Mouse (Mus musculus): ENCODE data around the gene Mettl7a1. TPM values are rescaled to one million over a fixed set of nuclear protein-coding genes. Genes with fewer than 3 reads are reported as not detected.
"Not testable (repeated sequence)": the region's sequence is repeated elsewhere in the genome, so short reads cannot be mapped to it uniquely, and the experiment has no call there.

Mettl7a1 gene
- total RNA-seq (2021) = 10 to 100 TPM in 1 of 2 experiments, 1 to 10 TPM in 1; 8.8 to 13.1 TPM

DNA sequence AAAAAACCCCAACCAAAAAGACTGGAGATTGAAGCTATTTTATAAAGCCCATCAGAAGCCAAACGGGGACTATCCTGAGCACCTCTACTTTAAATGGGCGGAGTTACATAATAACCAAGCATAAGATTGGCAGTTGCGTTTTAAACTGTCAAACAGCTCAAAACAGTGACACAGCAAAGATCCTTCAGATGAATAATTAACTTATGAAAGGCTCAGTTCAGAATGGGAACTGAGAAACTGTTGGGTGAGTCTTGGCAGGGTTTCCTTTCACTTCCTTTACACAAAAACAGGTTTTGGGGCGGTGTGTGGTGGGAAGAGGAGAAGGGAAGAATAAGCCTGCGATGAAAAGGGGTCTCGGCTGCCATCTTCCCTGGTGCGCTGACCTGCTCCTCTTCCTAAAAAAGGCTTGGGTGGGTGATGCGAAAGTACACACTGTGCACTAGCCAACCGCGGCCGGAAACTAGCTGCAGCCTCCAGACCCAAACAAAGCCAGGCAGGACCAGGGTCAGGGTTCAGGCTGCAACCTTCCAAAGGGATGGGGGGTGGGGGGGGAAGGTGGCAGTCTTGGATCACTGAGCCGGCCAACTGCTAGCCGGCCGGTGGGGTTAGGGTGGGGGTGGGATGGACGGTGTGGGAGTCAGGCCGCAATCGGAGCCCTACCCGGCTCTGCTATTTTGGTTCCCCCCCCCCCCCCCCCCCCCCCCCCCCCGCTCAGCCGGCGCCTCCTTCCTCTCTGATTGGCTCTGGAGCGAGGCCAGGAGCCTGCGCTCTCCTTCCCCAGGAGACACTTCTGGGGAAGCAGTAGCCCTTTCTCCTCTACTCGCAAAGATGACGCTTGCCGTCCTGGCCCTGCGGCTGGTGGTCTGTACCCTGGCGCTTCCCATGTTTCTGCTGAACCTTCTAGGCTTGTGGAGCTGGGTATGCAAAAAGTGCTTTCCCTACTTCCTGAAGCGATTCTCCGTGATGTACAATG is at the start of gene Mettl7a1:
Mettl7a1 (plus strand) TSS at position 122 of the 973 bp plus-strand sequence.
- DNase-seq = peak; percentile 87

GRCm38 (mm10) chr15:100256386-100256785 is 47.6 kb upstream of the Mettl7a1 start:
- no peak for DNase-seq

DNA sequence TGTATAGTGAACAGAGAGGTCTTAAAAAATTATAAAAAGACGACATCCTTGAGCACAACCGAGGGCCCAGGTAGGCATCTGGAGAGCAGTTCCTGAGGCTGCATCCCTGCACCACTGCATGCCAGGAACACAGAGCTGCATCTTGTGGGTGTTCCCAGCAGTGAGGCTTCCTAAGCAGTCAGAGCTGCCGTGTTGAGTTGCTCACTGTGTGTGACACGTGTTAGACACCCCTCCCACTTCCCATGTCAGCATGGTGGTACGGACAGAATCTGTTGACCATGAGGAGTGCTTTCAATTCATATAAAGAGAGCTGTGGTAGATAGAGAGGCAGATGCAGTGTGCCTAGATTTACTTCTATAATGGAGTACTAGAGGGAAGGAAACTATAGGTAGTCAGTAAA is 46.6 kb upstream of the Mettl7a1 start:
- DNase-seq = no peak

- no peak for DNase-seq
These were observed 45.1 kb upstream of the Mettl7a1 start for GRCm38 (mm10) chr15:100258646-100259425.

DNA sequence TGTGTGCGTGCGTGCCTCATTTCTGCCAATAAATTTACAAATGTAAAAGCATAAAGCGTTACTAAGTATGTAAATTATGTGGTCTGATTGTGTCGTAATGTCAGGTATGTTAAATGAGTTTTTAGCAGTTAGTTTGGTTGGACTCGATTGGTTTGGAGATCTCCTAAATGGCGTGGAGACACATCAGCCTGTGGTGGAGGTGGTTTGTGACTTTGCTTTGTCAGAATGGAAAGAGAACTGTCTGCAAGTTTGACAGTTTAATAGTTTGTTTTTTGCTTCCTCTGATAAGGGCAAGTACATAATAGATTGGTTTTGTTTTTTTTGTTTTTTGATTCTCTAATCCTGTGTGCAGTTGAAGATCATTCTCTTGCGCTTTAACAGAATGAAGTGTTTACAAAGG is 43.6 kb upstream of the Mettl7a1 start:
- DNase-seq = not testable (repeated sequence)

DNA sequence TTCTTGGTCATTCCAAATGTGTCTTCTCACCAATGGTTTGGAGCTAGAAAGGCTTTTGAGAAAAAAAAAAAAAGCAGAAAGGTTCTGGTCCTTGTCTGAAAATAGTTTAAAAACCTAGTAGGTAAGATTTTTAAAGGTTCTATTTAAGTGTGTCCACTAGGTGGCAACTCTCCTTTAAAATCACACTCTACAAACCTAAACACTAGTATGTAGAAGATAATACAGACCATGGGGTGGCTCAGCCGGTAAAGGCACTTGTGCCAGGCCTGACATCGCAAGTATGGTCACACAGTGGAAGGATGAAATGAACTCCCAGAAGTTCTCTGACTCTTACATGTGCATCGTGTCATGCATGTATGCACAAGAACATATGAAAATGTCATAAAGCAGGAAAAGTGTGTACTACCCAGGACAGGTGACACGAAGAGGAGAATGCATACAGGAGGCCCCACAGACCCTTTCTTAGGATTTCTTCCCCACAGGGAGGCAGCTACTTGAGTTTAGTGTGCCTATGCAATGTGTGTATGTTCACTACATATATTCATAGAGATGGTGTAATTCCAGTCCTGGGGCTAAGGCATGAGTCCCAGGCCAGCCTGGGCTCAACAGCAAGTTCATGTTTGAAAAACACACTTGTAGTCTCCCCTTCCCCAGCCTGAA is 40.6 kb upstream of the Mettl7a1 start:
- DNase-seq = no peak

- no peak for DNase-seq
These were observed 38.2 kb upstream of the Mettl7a1 start for GRCm38 (mm10) chr15:100265586-100266325.

GRCm38 (mm10) chr15:100268916-100269315 is 35.0 kb upstream of the Mettl7a1 start:
- no peak for DNase-seq

GRCm38 (mm10) chr15:100269776-100270175 is 34.2 kb upstream of the Mettl7a1 start:
- no peak for DNase-seq

GRCm38 (mm10) chr15:100270609-100271008 is 33.3 kb upstream of the Mettl7a1 start:
- not testable (repeated sequence) for DNase-seq

GRCm38 (mm10) chr15:100271411-100271810 is 32.5 kb upstream of the Mettl7a1 start:
- DNase-seq = no peak

DNA sequence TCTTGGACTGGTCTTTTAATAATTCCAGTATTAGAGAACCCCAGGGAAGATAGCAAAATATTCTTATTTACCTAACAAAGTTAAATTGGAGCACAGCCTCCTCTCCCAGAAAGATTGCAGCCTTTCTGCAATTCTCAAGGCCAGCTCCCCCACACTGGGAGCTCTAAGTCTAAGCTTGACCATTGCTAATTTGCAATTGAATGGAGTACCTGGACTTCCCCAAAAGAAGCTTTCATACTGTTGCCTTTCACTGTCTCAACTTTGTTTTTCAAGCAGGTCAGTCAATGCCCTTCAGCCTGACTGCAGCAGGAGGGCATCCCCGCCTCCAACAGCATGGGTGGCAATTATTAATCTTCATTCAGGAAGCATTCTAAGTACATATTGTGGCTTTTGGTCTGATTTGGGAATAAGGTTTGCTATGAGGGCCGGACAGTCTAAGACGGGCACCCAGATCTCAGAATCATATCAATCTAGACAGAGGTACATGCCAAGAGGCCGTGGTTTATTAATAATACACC is 30.1 kb upstream of the Mettl7a1 start:
- not testable (repeated sequence) for DNase-seq

- DNase-seq = no peak
These were observed 29.0 kb upstream of the Mettl7a1 start for GRCm38 (mm10) chr15:100274790-100275559.

DNA sequence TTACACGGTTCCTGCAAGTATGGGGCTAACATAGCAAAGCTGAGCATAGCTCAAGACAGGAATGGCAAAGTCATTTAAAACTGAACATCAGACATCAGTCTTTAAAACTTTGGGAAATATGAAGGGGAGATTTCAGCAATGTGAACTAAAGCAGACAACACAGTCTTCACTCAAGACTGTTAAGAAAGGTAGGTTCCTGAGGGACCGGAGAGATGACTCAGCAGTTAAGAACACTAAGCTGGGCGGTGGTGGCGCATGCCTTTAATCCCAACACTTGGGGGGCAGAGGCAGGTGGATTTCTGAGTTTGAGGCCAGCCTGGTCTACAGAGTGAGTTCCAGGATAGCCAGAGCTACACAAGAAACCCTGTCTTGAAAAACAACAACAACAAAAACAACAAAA is 27.5 kb upstream of the Mettl7a1 start:
- DNase-seq = no peak

- no peak for DNase-seq
These were observed 26.4 kb upstream of the Mettl7a1 start for GRCm38 (mm10) chr15:100277586-100277985.

DNA sequence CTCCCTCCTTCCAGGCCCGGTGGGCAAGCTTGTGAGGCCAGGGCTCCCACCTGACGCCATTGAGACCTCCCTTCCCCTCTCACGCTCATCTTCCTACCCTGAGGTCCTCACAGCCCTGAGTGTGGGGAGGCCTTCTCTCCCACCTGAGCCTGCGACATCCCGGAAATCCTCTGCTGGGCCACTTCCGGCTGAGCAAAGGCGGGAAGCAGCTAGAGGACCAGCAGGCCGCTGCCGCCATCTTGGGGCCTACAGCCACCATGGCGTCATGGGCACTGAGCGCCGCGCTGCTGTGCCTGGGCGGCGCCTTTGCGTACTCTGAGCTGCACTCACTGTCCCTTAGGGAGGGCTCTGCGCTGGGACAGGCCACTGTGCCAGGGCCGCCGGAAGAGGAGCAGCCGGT is 23.3 kb upstream of the Mettl7a1 start, which contains the start of gene Tmprss12:
Tmprss12 (plus strand) TSS at position 212 of the 400 bp plus-strand sequence.
- DNase-seq = no peak

GRCm38 (mm10) chr15:100288980-100289379 is 15.0 kb upstream of the Mettl7a1 start:
- DNase-seq = no peak

- DNase-seq = no peak
These were observed 13.1 kb upstream of the Mettl7a1 start for GRCm38 (mm10) chr15:100290858-100291257.

GRCm38 (mm10) chr15:100292326-100292725 is 11.6 kb upstream of the Mettl7a1 start:
- DNase-seq = no peak

DNA sequence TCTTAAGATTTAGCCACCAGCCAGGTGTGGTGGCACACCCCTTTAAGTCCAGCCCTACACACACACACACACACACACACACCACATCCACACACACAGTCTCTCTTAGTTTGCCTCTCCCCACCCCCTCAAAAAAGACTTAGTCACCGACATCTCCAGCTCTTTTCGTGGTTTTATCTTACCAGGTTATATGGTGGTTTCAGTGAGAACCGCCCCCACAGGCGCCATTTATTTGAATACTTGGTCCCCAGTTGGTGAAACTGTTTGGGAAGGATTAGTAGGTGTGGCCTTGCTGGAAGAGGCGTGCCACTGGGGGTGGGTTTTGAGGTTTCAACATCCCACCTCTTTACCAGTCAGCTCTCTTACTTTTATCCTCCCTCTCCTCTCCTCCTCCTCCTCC is 6.1 kb upstream of the Mettl7a1 start:
- no peak for DNase-seq

- no peak for DNase-seq
These were observed 3.4 kb upstream of the Mettl7a1 start for GRCm38 (mm10) chr15:100300499-100300898.
